Mouse (Mus musculus) kidney, postnatal 25 days (tissue): Measurements from ENCODE around the gene Ap1s1.

ENCODE experiments used
- DNase-seq, 2 experiments: peaks; one replicate each; pipeline ENCODE4 v3.0.0; 2021; ENCODE audit warnings: mixed read lengths in 2 of 2

The Ap1s1 gene

DNA sequence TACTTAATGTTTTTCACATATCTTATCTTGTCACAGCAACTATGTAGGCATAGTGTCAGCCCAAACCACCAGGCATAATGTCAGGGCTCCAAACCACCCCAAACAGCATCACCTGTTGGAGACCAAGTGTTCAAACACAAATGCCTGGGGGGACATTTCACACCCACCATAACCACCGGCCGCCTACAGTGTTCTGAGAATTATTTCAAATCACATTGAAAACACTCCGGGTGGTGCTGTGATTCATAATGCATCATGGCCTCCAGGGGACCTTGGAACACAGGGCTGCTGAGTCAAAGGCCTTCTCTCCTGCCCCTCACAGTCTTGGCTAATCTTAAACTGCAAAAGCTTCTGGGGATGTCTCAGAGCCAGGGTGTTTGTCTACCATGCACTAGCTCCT lies 30.0 kb downstream of the Ap1s1 start:
- no peak for DNase-seq

DNA sequence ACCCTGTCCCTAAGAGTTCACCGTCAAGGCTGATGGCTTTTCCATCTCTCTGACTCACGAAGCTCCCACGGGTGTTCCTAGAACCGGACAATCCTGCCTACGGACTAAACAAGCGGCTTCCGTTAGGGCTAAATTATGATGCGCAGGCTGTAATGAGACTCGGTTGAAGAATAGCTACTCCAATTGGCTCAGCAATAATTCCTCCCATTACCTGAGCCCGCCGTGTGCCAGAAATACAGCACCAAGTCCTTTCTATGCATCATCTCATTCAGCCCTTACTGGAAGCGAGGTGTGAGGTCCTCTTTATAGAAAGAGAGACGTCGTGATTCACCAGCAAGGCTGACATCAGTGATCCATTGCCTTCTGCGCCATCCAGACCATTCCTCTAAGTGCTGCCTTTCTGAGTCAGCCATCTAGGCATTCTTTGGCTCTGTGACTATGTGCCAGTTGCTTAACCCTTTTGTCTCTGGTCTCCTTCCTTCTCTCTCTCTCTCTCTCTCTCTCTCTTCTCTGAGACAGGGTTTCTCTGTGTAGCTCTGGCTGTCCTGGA lies 33.5 kb downstream of the Ap1s1 start:
- DNase-seq, result no peak

GRCm38 (mm10) chr5:137009988-137010387 lies 35.9 kb downstream of the Ap1s1 start:
- DNase-seq, result peak; percentile 59 to 81

DNA sequence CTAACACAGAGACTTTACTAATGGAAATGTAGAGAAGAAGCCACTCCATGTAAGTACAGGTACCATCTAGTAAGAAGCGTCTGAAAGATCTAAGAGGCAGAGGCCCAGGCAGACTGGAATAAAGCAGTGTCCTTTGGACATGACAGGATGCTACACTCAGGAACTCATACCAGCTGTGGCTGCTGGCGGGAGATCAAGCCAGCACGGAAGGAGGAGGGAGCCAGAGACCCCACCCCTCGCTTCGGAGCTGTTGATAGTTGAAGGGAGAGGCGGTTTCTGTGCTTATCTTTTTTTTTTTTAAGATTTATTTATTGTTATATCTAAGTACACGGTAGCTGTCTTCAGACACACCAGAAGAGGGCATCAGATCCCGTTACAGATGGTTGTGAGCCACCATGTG lies 38.7 kb downstream of the Ap1s1 start:
- DNase-seq, result no peak

- no peak for DNase-seq
Observed at GRCm38 (mm10) chr5:137000612-137001011, 45.3 kb downstream of the Ap1s1 start.

DNA sequence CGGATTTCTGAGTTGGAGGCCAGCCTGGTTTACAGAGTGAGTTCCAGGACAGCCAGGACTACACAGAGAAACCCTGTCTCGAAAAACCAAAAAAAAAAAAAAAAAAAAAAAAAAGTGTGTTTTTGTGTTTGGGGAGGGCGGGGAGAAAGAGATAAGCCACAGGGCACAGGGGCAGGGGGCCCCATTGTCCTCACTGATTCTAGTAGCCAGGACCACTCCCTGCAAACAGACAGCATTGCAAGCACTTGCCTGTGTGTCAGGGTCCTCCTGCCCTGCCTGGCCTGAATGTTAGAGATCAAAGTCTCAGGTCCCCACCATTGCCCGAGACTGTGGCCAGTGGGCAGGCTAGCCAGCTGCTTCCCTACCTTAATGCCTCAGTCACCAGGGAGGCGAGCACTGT lies 46.5 kb downstream of the Ap1s1 start:
- no peak for DNase-seq

DNA sequence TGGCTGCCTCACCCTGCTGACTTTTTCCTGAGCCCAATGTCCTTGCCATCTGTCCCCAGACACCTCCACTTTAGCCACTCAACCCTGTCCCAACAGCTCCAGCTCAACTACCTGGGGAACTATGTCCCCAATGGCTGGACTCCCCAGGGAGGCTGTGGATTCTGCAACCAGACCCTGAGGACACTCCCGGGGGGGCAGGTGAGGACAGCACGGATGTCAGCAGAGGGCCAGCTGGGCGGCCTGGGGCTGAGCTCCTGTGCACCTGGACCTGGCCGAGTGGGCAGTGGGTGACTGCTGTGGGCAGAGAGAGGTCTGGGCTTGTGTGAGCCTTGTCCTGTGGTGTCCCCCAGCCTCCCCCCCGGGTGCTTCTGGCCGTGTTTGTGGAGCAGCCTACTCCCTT lies 56.1 kb downstream of the Ap1s1 start:
- peak in 1 of 2 experiments; percentile 40 for DNase-seq

GRCm38 (mm10) chr5:136988420-136988819 lies 57.5 kb downstream of the Ap1s1 start:
- peak; percentile 40 for DNase-seq

DNA sequence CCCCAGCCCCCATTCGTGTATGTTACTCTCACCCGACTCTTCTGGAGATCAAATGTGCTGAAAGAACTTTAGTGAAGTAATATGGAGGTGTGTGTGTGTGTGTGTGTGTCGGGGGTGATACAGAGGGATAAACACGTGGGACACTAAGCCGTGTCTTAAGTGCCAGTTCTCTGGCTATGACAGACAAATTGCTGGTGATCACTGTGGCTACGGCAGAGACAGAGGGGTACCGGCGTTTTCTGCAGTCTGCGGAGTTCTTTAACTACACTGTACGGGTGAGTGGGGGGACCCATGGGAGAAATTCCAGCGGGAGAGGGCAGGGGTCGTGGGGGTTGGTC lies 58.0 kb downstream of the Ap1s1 start, which contains the start of gene Znhit1:
Gene Znhit1 (minus strand): TSS at position 88 of the 338 bp plus-strand sequence.
- DNase-seq, result no peak

DNA sequence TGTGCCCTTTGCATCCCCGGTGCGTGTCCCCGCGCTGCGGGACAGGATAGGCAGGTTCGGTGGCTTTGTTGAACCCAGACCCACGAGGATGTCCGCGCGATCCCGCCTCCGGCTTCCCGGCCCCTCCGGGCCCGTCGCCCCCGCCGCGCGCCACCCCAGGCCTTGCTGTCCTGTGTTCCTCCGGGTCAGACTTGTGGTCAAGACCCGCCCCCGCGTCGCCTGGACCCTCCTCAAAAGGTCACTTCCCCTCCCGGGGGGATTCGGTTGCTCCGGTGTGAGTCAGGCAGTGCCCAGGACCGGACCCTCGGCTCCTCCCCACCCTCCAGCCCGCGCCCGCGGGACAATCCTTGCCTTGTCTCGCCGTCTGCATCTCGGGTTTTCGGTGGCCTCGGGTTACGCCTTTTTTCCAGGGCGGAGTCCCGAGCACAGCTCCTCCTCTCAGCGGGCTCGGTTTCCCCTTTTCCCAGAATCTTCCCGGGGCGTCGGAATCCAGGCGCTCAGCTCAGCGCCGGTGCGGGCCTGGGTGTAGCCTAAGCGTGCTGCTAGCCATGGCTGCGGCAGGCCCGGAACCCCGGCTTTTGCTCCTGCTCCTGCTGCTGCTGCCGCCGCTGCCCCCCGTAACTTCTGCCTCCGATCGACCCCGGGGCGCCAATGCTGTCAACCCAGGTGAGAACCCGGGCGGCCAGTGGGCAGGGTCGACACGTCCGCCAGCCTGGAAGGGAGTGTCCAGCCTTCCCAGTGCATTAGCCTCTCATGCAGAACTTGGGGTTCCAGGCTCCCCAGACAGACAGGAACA lies 58.6 kb downstream of the Ap1s1 start:
- DNase-seq, result peak; percentile 77 to 90

DNA sequence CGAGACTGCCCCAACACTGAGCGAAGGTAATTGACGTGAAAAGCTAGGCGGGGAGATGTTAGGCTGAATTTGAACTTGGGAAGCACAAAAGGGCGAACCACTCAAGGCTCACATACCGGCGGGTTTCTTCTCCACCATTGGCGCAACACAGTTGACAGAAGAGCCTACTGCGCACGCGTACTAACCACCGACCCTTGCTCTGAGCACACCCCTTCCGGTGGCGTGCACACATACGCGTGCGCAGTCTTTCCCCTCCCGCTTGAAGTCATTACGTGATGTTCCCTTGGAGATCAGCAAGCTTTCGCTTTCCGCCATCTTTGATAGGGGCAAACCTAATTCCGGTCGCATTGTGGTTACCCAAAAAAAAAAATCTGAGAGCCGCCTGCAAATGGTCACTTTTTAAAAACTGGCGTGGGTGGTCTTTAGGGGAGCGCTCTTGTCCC lies 59.2 kb downstream of the Ap1s1 start, which contains the start of gene Plod3:
Gene Plod3 (plus strand): TSS at position 325 of the 443 bp plus-strand sequence.
- DNase-seq, result peak; percentile 98 to 99
